Mouse (Mus musculus) embryonic facial prominence, embryonic 11.5 days (tissue): Measurements from ENCODE around the gene Sufu. TPM values are rescaled to one million over a fixed set of nuclear protein-coding genes. Genes with fewer than 3 reads are reported as not detected.

ENCODE experiments used
- ATAC-seq: fragments of 200-750 bp; cut with Nextera tagmentation; replicated peaks from 2 replicates; pipeline ENCODE4 v1.8.0; 2017; ENCODE audit warnings: low read depth; ENCODE audit not compliant: insufficient number of reproducible peaks, low FRiP score, low TSS enrichment
- DNase-seq: peaks from one replicate; pipeline ENCODE4 v3.0.0-alpha.2; 2015; ENCODE audit warnings: low spot score
- H3K27ac ChIP-seq: fragments of 300-500 bp; sonication (generic); replicated peaks from 2 replicates; pipeline ENCODE4 v1.5.1; 2014; ENCODE audit warnings: mild to moderate bottlenecking, low read depth, low read length, control low read depth
- H3K27me3 ChIP-seq: fragments of 300-500 bp; sonication (generic); 2 replicates; pipeline ENCODE4 v1.6.1; 2014; ENCODE audit warnings: mild to moderate bottlenecking, low read length, moderate library complexity, mixed read lengths; ENCODE audit not compliant: control insufficient read depth, insufficient read depth
- H3K36me3 ChIP-seq: fragments of 300-500 bp; sonication (generic); replicated peaks from 2 replicates; pipeline ENCODE4 v1.6.1; 2014; ENCODE audit warnings: low read depth, mild to moderate bottlenecking, low read length, moderate library complexity, mixed read lengths; ENCODE audit not compliant: control insufficient read depth, insufficient read depth
- H3K4me1 ChIP-seq: fragments of 300-500 bp; sonication (generic); 2 replicates; pipeline ENCODE4 v1.6.1; 2014; ENCODE audit warnings: low read length, mixed read lengths; ENCODE audit not compliant: control insufficient read depth, insufficient read depth
- H3K4me2 ChIP-seq: fragments of 300-500 bp; sonication (generic); 2 replicates; pipeline ENCODE4 v1.6.1; 2014; ENCODE audit warnings: low read depth, mild to moderate bottlenecking, control low read depth, low read length, moderate library complexity
- H3K4me3 ChIP-seq: fragments of 300-500 bp; sonication (generic); 2 replicates; pipeline ENCODE4 v1.5.1; 2014; ENCODE audit warnings: low read depth, low read length, control low read depth
- H3K9ac ChIP-seq: fragments of 300-500 bp; sonication (generic); replicated peaks from 2 replicates; pipeline ENCODE4 v1.6.1; 2014; ENCODE audit warnings: mild to moderate bottlenecking, control low read depth, low read length
- H3K9me3 ChIP-seq: fragments of 300-500 bp; sonication (generic); replicated peaks from 2 replicates; pipeline ENCODE4 v1.6.1; 2016; ENCODE audit warnings: mild to moderate bottlenecking, low read length, inconsistent platforms, mixed read lengths; ENCODE audit not compliant: control insufficient read depth
- WGBS: fragments of 180-500 bp; shearing (Covaris S2); extraction: QIAGEN DNeasy Blood & Tissue Kit; methylation state at CpG from one replicate; pipeline ENCODE4 v1.1.7; 2014; 5-methylcytosine and 5-hydroxymethylcytosine counted together
- polyA plus RNA-seq: library from polyadenylated mRNA; unstranded; fragments of >200 nt; fragmentation: Nextera tagmentation; extraction: Ambion mirVana; gene quantifications from 2 replicates; pipeline ENCODE4 v1.2.1, GENCODE M21; 2014

Sufu gene
- polyA plus RNA-seq, 1 experiment from 2014 or later, result 32.7 TPM

DNA sequence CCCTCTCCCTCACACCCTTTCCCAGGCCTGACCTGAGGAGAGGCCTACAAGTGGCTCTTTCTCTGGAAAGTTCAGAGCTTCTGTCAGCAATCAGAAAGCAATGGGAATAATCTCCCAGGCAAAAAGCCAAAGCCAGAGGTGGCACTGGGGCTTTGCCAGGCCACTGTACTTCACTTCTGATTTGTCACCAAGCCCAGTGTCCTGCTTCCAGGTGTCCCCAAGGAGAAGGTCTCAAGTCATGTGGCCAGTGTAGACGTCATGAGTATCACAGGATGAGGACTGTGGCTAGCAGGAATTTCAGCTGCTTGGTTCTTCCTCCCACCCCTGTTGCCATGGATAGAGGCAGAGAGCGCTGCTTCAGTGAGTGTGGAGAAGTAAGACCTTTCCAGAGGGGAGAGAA is 63.2 kb downstream of the Sufu start:
- Histone ChIP-seq H3K9me3 (0 out of 2 replicates have a peak, but pooled peaks cover 2% of the 10 kb centered on the region), H3K4me2 (no peak overlapping the region), H3K36me3 (peaks cover 3% of the 10 kb centered on the region), H3K27ac (no peak overlapping the region), H3K4me3 (no peak overlapping the region), H3K9ac (no peak overlapping the region), H3K27me3 (no peaks in the 10 kb centered on the region), H3K4me1 (no peaks in the 10 kb centered on the region; the same call in 1 of the 2 replicates)
- DNase-seq (no peak), ATAC-seq (no peak)
- 89% methylated on average over 2 of the region's 2 CpGs for WGBS

DNA sequence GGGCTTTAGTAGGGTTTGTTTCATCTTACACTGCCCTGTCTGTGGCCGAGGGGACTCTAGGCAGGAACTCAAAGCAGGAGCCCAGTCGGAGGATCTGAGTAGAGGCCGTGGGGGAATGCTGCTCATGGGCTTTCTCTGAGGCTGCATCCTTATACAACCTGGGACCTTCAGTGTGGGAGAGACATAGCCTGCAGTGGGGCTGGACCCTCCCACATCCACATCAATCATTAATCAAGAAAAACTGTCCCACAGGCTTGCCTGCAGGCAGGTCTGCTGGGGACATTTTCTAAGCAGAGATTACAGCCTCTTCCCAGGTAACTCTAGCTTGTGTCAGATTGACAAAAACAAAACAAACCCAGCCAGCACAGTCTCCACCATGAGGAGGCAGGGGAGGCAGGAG is 65.9 kb downstream of the Sufu start:
- Histone ChIP-seq H3K27ac (no peak overlapping the region), H3K4me1 (no peaks in the 10 kb centered on the region), H3K36me3 (peaks cover 3% of the 10 kb centered on the region), H3K9me3 (0 out of 2 replicates have a peak, but pooled peaks cover 2% of the 10 kb centered on the region), H3K9ac (no peak overlapping the region), H3K4me3 (no peak overlapping the region), H3K4me2 (no peak overlapping the region), H3K27me3 (no peaks in the 10 kb centered on the region)
- DNase-seq (no peak), ATAC-seq (no peak)
- 86% methylated on average over 3 of the region's 3 CpGs for WGBS

- Histone ChIP-seq H3K27me3 (no peaks in the 10 kb centered on the region), H3K9me3 (0 out of 2 replicates have a peak, but pooled peaks cover 2% of the 10 kb centered on the region), H3K4me1 (no peaks in the 10 kb centered on the region), H3K4me3 (no peak overlapping the region), H3K4me2 (no peak overlapping the region), H3K27ac (no peak overlapping the region), H3K9ac (no peak overlapping the region), H3K36me3 (peaks cover 3% of the 10 kb centered on the region)
- no peak for ATAC-seq
- 95% methylated on average over 4 of the region's 4 CpGs for WGBS
- no peak for DNase-seq
These were observed 66.8 kb downstream of the Sufu start for GRCm38 (mm10) chr19:46463446-46463845.

DNA sequence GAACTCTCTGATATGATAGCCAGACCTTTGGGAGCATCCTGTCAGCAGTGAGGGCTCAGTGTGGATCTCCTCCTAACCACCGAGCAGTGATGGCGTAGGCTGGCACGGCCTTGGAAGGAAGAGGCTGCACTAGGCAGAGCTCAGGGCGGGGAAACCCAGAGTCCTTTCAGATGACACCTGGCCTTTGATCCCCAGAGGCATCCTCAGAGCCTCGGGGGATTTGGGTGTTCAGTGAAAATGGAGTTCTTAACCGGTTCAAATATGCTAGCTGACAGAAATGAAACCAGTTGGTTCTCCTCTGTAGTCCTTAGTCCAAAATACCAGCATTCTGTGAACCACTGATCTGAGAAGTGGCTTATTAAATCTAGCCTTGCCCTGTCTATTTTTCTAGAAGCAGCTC is 69.5 kb downstream of the Sufu start:
- Histone ChIP-seq H3K27ac (no peak overlapping the region), H3K4me3 (no peak overlapping the region)
- 71% methylated on average over 6 of the region's 6 CpGs for WGBS

DNA sequence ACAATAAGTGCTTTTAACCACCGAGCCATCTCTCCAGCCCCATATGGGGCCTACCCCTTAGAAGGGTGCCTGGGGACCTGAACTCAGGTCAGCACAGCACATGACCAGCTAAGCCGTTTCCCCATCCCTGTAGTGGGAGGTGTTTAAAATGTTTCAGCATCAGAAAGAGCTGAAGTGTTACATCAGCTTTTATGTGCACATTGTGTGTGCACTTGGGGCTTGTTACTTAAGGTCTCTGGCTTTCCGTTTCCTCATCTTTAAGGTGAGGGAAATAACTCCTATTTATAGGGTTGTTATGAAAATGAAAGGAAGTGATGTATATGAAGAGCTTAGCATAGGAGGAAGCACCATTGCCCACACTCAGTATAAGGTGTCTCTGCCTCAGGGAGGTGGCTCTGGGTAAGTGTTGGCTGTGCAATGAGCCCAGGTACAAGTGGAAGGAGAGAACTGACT is 70.4 kb downstream of the Sufu start:
- H3K27ac ChIP-seq, result no peak overlapping the region
- H3K9me3 ChIP-seq, result 0 out of 2 replicates have a peak, but pooled peaks cover 2% of the 10 kb centered on the region
- DNase-seq (no peak), ATAC-seq (no peak)
- no peaks in the 10 kb centered on the region for H3K27me3 ChIP-seq
- no peak overlapping the region for H3K4me3 ChIP-seq
- H3K4me1 ChIP-seq, result peaks cover 5% of the 10 kb centered on the region
- no peak overlapping the region for H3K9ac ChIP-seq
- WGBS, result 51% methylated on average over 3 of the region's 3 CpGs
- H3K36me3 ChIP-seq, result peaks cover 3% of the 10 kb centered on the region; the same call in 1 of the 2 replicates
- no peak overlapping the region for H3K4me2 ChIP-seq

More for the DNA sequence above, 69.5 kb downstream of the Sufu start:
- H3K4me1 ChIP-seq, result no peaks in the 10 kb centered on the region
- no peaks in the 10 kb centered on the region for H3K27me3 ChIP-seq
- ATAC-seq (no peak), DNase-seq (no peak)
- no peak overlapping the region for H3K4me2 ChIP-seq
- peaks cover 3% of the 10 kb centered on the region for H3K36me3 ChIP-seq
- H3K9me3 ChIP-seq, result 0 out of 2 replicates have a peak, but pooled peaks cover 2% of the 10 kb centered on the region
- H3K9ac ChIP-seq, result no peak overlapping the region

- H3K36me3 ChIP-seq, result peaks cover 3% of the 10 kb centered on the region; the same call in 1 of the 2 replicates
- no peaks in the 10 kb centered on the region for H3K27me3 ChIP-seq
- H3K4me3 ChIP-seq, result no peak overlapping the region
- no peaks in the 10 kb centered on the region for H3K9me3 ChIP-seq
- no peak overlapping the region for H3K4me2 ChIP-seq
- 56% methylated on average over 17 of the region's 17 CpGs for WGBS
- ATAC-seq, result no peak
- no peak overlapping the region; the same call in 1 of the 2 replicates for H3K27ac ChIP-seq
- peaks cover 5% of the 10 kb centered on the region for H3K4me1 ChIP-seq
- no peak overlapping the region for H3K9ac ChIP-seq
- DNase-seq, result no peak
These were observed 73.9 kb downstream of the Sufu start for GRCm38 (mm10) chr19:46470364-46471240.

DNA sequence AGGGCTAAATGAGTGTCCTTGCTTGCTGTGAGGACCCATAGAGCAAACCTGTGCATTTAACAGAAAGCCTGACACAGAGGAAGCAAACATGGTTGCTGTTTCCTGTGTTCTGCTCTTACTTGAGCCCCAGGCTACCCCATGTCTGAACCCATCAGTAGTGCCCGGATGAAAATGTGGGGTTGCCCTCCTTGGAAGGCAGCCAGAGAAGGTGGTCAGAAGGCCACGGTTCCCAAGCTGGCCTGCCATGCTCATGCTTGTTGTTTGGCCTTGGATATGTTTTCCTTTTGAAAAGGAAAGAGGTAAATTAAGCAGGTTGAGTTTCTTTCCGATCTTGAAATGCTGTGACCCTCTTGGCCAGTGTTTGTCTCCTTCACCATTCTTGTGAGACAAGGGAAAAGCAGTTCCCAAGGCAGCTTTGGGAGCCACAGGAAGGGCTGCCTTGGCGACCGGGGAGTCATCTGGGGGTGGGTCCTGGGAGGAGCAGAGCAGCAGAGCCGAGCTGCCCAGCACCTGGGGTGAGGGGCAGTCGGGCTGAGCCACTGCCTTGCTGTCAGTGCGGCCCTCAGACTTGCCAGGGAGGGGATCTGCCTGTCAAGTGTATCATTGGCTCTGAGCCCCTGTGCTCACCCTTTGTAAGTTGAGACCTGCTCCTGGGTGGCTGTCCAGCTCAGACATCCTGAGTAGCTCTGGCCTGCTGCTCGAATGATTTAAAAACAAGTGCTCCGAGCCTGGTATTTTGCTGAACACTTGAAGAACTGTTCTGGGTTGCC is 74.8 kb downstream of the Sufu start:
- Histone ChIP-seq H3K4me3 (no peak overlapping the region), H3K4me1 (peaks cover 5% of the 10 kb centered on the region), H3K9me3 (no peaks in the 10 kb centered on the region), H3K36me3 (peaks cover 3% of the 10 kb centered on the region; the same call in 1 of the 2 replicates), H3K27ac (peak overlapping the region; percentile 57), H3K4me2 (no peak overlapping the region), H3K27me3 (no peaks in the 10 kb centered on the region), H3K9ac (0 out of 2 replicates have a peak overlapping the region, but pooled peaks have one; percentile 22)
- DNase-seq (peak; percentile 41), ATAC-seq (no peak)
- WGBS, result 13% methylated on average over 10 of the region's 10 CpGs
